Mouse (Mus musculus): ENCODE measurements at regions not wholly inside any gene's neighbourhood (a gene's known extent, or its start where the extent isn't known, plus 50 kb on each side); places are given as distances from the start of the nearest gene placed in this dataset.

- Histone ChIP-seq H3K36me3 (replicated peaks) (no peaks in the 10 kb centered on the region), H3K27ac (no peak overlapping the region), H3K9me3 (no peaks in the 10 kb centered on the region), H3K4me3 (no peak overlapping the region), H3K27me3 (ENCODE audit: poor library complexity, severe bottlenecking) (no peaks in the 10 kb centered on the region), H3K4me1 (no peaks in the 10 kb centered on the region)
- WGBS = 89% methylated on average over 1 of the region's 1 CpGs
- DNase-seq (ENCODE audit: extremely low spot score, low spot score) = no peak
Measured at GRCm38 (mm10) chr4:81097597-81097996, 187.2 kb downstream of the Lurap1l start.

GRCm38 (mm10) chr4:81101049-81101448, 190.6 kb downstream of the Lurap1l start:
- Histone ChIP-seq H3K27me3 (ENCODE audit: poor library complexity, severe bottlenecking) (no peaks in the 10 kb centered on the region), H3K36me3 (replicated peaks) (no peaks in the 10 kb centered on the region), H3K4me1 (no peaks in the 10 kb centered on the region), H3K4me3 (no peak overlapping the region), H3K27ac (no peak overlapping the region), H3K9me3 (no peaks in the 10 kb centered on the region)
- WGBS = 86% methylated on average over 2 of the region's 2 CpGs
- DNase-seq (ENCODE audit: extremely low spot score, low spot score) = no peak

GRCm38 (mm10) chr4:81111307-81111706, 200.9 kb downstream of the Lurap1l start:
- no peaks in the 10 kb centered on the region for H3K36me3 ChIP-seq (replicated peaks)
- no peak for DNase-seq (ENCODE audit: extremely low spot score, low spot score)
- H3K4me1 ChIP-seq = no peaks in the 10 kb centered on the region
- no peak overlapping the region for H3K27ac ChIP-seq
- H3K4me3 ChIP-seq = no peak overlapping the region
- no peaks in the 10 kb centered on the region for H3K27me3 ChIP-seq (ENCODE audit: poor library complexity, severe bottlenecking)
- WGBS = 64% methylated on average over 3 of the region's 3 CpGs
- no peaks in the 10 kb centered on the region for H3K9me3 ChIP-seq

- Histone ChIP-seq H3K9me3 (no peaks in the 10 kb centered on the region), H3K4me1 (no peaks in the 10 kb centered on the region), H3K27me3 (ENCODE audit: poor library complexity, severe bottlenecking) (no peaks in the 10 kb centered on the region), H3K27ac (no peak overlapping the region), H3K36me3 (replicated peaks) (no peaks in the 10 kb centered on the region), H3K4me3 (no peak overlapping the region)
- DNase-seq (ENCODE audit: extremely low spot score, low spot score) = no peak
- WGBS = 91% methylated on average over 7 of the region's 7 CpGs
Measured at GRCm38 (mm10) chr4:81116411-81116810, 206.0 kb downstream of the Lurap1l start.

GRCm38 (mm10) chr4:81124155-81124554, 213.7 kb downstream of the Lurap1l start:
- WGBS = 59% methylated on average over 3 of the region's 3 CpGs

GRCm38 (mm10) chr4:81129874-81130273, 219.4 kb downstream of the Lurap1l start:
- H3K36me3 ChIP-seq (replicated peaks) = no peaks in the 10 kb centered on the region
- H3K4me1 ChIP-seq = no peaks in the 10 kb centered on the region
- H3K27ac ChIP-seq = no peak overlapping the region
- H3K27me3 ChIP-seq (ENCODE audit: poor library complexity, severe bottlenecking) = no peaks in the 10 kb centered on the region
- WGBS = 81% methylated on average over 2 of the region's 2 CpGs
- H3K4me3 ChIP-seq = no peak overlapping the region
- no peak for DNase-seq (ENCODE audit: extremely low spot score, low spot score)
- H3K9me3 ChIP-seq = no peaks in the 10 kb centered on the region

More at GRCm38 (mm10) chr4:81124155-81124554, 213.7 kb downstream of the Lurap1l start:
- no peak for DNase-seq (ENCODE audit: extremely low spot score, low spot score)
- H3K36me3 ChIP-seq (replicated peaks) = no peaks in the 10 kb centered on the region
- H3K27ac ChIP-seq = no peak overlapping the region
- H3K9me3 ChIP-seq = no peaks in the 10 kb centered on the region
- H3K4me1 ChIP-seq = no peaks in the 10 kb centered on the region
- H3K27me3 ChIP-seq (ENCODE audit: poor library complexity, severe bottlenecking) = no peaks in the 10 kb centered on the region
- H3K4me3 ChIP-seq = no peak overlapping the region

- no peak overlapping the region for H3K27ac ChIP-seq
- no peak overlapping the region for H3K4me3 ChIP-seq
- no peak for DNase-seq (ENCODE audit: extremely low spot score, low spot score)
- H3K9me3 ChIP-seq = no peaks in the 10 kb centered on the region
- no peaks in the 10 kb centered on the region for H3K4me1 ChIP-seq
- H3K27me3 ChIP-seq (ENCODE audit: poor library complexity, severe bottlenecking) = no peaks in the 10 kb centered on the region
- H3K36me3 ChIP-seq (replicated peaks) = no peaks in the 10 kb centered on the region
- 91% methylated on average over 2 of the region's 2 CpGs for WGBS
Measured at GRCm38 (mm10) chr4:81173111-81173510, 262.7 kb downstream of the Lurap1l start.

GRCm38 (mm10) chr4:81177443-81178041, 265.1 kb downstream of the Mpdz start:
- no peak overlapping the region for H3K4me3 ChIP-seq
- H3K27me3 ChIP-seq (ENCODE audit: poor library complexity, severe bottlenecking) = no peaks in the 10 kb centered on the region
- H3K27ac ChIP-seq = no peak overlapping the region
- no peaks in the 10 kb centered on the region for H3K36me3 ChIP-seq (replicated peaks)
- peaks cover 6% of the 10 kb centered on the region; the same call in 1 of the 2 replicates for H3K4me1 ChIP-seq
- WGBS = 77% methylated on average over 11 of the region's 11 CpGs
- no peak for DNase-seq (ENCODE audit: extremely low spot score, low spot score)
- no peaks in the 10 kb centered on the region for H3K9me3 ChIP-seq

- Histone ChIP-seq H3K27me3 (ENCODE audit: poor library complexity, severe bottlenecking) (no peaks in the 10 kb centered on the region), H3K9me3 (no peaks in the 10 kb centered on the region), H3K4me1 (peaks cover 6% of the 10 kb centered on the region; the same call in 1 of the 2 replicates), H3K27ac (no peak overlapping the region), H3K36me3 (replicated peaks) (no peaks in the 10 kb centered on the region), H3K4me3 (no peak overlapping the region)
- DNase-seq (ENCODE audit: extremely low spot score, low spot score) = no peak
- WGBS = 82% methylated on average over 14 of the region's 14 CpGs
Measured at GRCm38 (mm10) chr4:81178047-81178781, 264.4 kb downstream of the Mpdz start.

- peak overlapping the region; percentile 62; the same call in 1 of the 2 replicates for H3K27ac ChIP-seq
Measured at GRCm38 (mm10) chr4:81178782-81179135, 263.9 kb downstream of the Mpdz start.

GRCm38 (mm10) chr4:81216123-81216522, 226.5 kb downstream of the Mpdz start:
- no peak for DNase-seq (ENCODE audit: extremely low spot score, low spot score)
- H3K9me3 ChIP-seq = no peaks in the 10 kb centered on the region
- WGBS = 83% methylated on average over 1 of the region's 1 CpGs
- H3K36me3 ChIP-seq (replicated peaks) = no peaks in the 10 kb centered on the region
- H3K4me3 ChIP-seq = no peak overlapping the region
- H3K27ac ChIP-seq = no peak overlapping the region
- no peaks in the 10 kb centered on the region for H3K27me3 ChIP-seq (ENCODE audit: poor library complexity, severe bottlenecking)
- peaks cover 23% of the 10 kb centered on the region for H3K4me1 ChIP-seq

More at GRCm38 (mm10) chr4:81178782-81179135, 263.9 kb downstream of the Mpdz start:
- WGBS = 1% methylated on average over 12 of the region's 12 CpGs
- H3K4me1 ChIP-seq = peaks cover 6% of the 10 kb centered on the region; the same call in 1 of the 2 replicates
- H3K9me3 ChIP-seq = no peaks in the 10 kb centered on the region
- H3K27me3 ChIP-seq (ENCODE audit: poor library complexity, severe bottlenecking) = no peaks in the 10 kb centered on the region
- no peak overlapping the region for H3K4me3 ChIP-seq
- DNase-seq (ENCODE audit: extremely low spot score, low spot score) = peak; percentile 79
- no peaks in the 10 kb centered on the region for H3K36me3 ChIP-seq (replicated peaks)

GRCm38 (mm10) chr4:81217979-81218378, 224.6 kb downstream of the Mpdz start:
- Histone ChIP-seq H3K9me3 (no peaks in the 10 kb centered on the region), H3K36me3 (replicated peaks) (no peaks in the 10 kb centered on the region), H3K27ac (no peak overlapping the region), H3K4me1 (peaks cover 23% of the 10 kb centered on the region), H3K4me3 (no peak overlapping the region), H3K27me3 (ENCODE audit: poor library complexity, severe bottlenecking) (no peaks in the 10 kb centered on the region)
- no peak for DNase-seq (ENCODE audit: extremely low spot score, low spot score)
- WGBS = 60% methylated on average over 11 of the region's 11 CpGs

GRCm38 (mm10) chr4:81222034-81222433, 220.6 kb downstream of the Mpdz start:
- 88% methylated on average over 6 of the region's 6 CpGs for WGBS
- no peaks in the 10 kb centered on the region for H3K27me3 ChIP-seq (ENCODE audit: poor library complexity, severe bottlenecking)
- peaks cover 16% of the 10 kb centered on the region for H3K4me1 ChIP-seq
- no peak for DNase-seq (ENCODE audit: extremely low spot score, low spot score)
- H3K36me3 ChIP-seq (replicated peaks) = no peaks in the 10 kb centered on the region
- H3K4me3 ChIP-seq = no peak overlapping the region
- H3K27ac ChIP-seq = no peak overlapping the region
- no peaks in the 10 kb centered on the region for H3K9me3 ChIP-seq
